Mouse (Mus musculus) layer of hippocampus, adult 2 months (tissue): ENCODE measurements at regions not wholly inside any gene's neighbourhood (a gene's known extent, or its start where the extent isn't known, plus 50 kb on each side); places are given as distances from the start of the nearest gene placed in this dataset.
A peak's percentile ranks its signal among the peaks of the same experiment; 100 is the strongest.

Experiments
- DNase-seq, 2 experiments: peaks; one replicate each; pipeline ENCODE4 v3.0.0; 2022; ENCODE audit warnings: low spot score in 2 of 2
- H3K27ac ChIP-seq: fragments of 200-600 bp; 2 replicates; pipeline ENCODE4 v1.8.1; 2022
- H3K4me3 ChIP-seq: fragments of 200-600 bp; 2 replicates; pipeline ENCODE4 v1.8.1; 2022; ENCODE audit warnings: mild to moderate bottlenecking
- CTCF ChIP-seq: fragments of 200-600 bp; conservative IDR thresholded peaks from 2 replicates; pipeline ENCODE4 v1.8.1; 2022; ENCODE audit warnings: antibody characterized with exemption, mild to moderate bottlenecking, moderate library complexity

- Histone ChIP-seq H3K27ac (no peak overlapping the region), H3K4me3 (no peak overlapping the region)
- TF ChIP-seq CTCF, result no peak
- DNase-seq, result no peak
These were observed 127.8 kb downstream of the Atp6ap1l start for GRCm38 (mm10) chr13:90777123-90777951.

GRCm38 (mm10) chr13:90762154-90762553 is 143.0 kb downstream of the Atp6ap1l start:
- H3K4me3 ChIP-seq, result no peak overlapping the region
- no peak for DNase-seq
- no peak for TF ChIP-seq CTCF

GRCm38 (mm10) chr13:90760516-90761050 is 144.6 kb downstream of the Atp6ap1l start:
- Histone ChIP-seq H3K27ac (no peak overlapping the region), H3K4me3 (no peak overlapping the region)
- no peak for TF ChIP-seq CTCF
- DNase-seq, result no peak

More at GRCm38 (mm10) chr13:90762154-90762553, 143.0 kb downstream of the Atp6ap1l start:
- no peak overlapping the region for H3K27ac ChIP-seq

GRCm38 (mm10) chr13:90754451-90754850 is 150.7 kb downstream of the Atp6ap1l start:
- DNase-seq, result no peak
- TF ChIP-seq CTCF, result no peak
- Histone ChIP-seq H3K4me3 (no peak overlapping the region), H3K27ac (no peak overlapping the region)

- no peak for TF ChIP-seq CTCF
- H3K4me3 ChIP-seq, result no peak overlapping the region
These were observed 155.4 kb downstream of the Atp6ap1l start for GRCm38 (mm10) chr13:90749741-90750140.

GRCm38 (mm10) chr13:90745063-90745462 is 160.1 kb downstream of the Atp6ap1l start:
- DNase-seq, result no peak
- Histone ChIP-seq H3K4me3 (no peak overlapping the region), H3K27ac (no peak overlapping the region)
- TF ChIP-seq CTCF, result no peak

More at GRCm38 (mm10) chr13:90749741-90750140, 155.4 kb downstream of the Atp6ap1l start:
- no peak for DNase-seq
- no peak overlapping the region for H3K27ac ChIP-seq

GRCm38 (mm10) chr13:90742615-90743402 is 162.3 kb downstream of the Atp6ap1l start:
- TF ChIP-seq CTCF, result no peak
- DNase-seq, result no peak
- H3K27ac ChIP-seq, result no peak overlapping the region
- no peak overlapping the region for H3K4me3 ChIP-seq

GRCm38 (mm10) chr13:90739797-90740196 is 165.4 kb downstream of the Atp6ap1l start:
- no peak overlapping the region for H3K4me3 ChIP-seq
- DNase-seq, result no peak
- no peak for TF ChIP-seq CTCF
- no peak overlapping the region for H3K27ac ChIP-seq

GRCm38 (mm10) chr13:90738513-90738912 is 166.6 kb downstream of the Atp6ap1l start:
- Histone ChIP-seq H3K4me3 (no peak overlapping the region), H3K27ac (no peak overlapping the region)
- DNase-seq, result no peak
- TF ChIP-seq CTCF, result no peak

GRCm38 (mm10) chr13:90733265-90733664 is 171.9 kb downstream of the Atp6ap1l start:
- DNase-seq, result no peak
- no peak overlapping the region for H3K4me3 ChIP-seq
- no peak overlapping the region for H3K27ac ChIP-seq
- no peak for TF ChIP-seq CTCF

- H3K27ac ChIP-seq, result no peak overlapping the region
- no peak overlapping the region for H3K4me3 ChIP-seq
- no peak for TF ChIP-seq CTCF
- peak in 1 of 2 experiments; percentile 12 for DNase-seq
These were observed 176.1 kb downstream of the Atp6ap1l start for GRCm38 (mm10) chr13:90729078-90729477.

GRCm38 (mm10) chr13:90727816-90728215 is 177.3 kb downstream of the Atp6ap1l start:
- no peak for DNase-seq
- no peak for TF ChIP-seq CTCF
- Histone ChIP-seq H3K4me3 (no peak overlapping the region), H3K27ac (no peak overlapping the region)
